Mouse (Mus musculus): ENCODE measurements around the gene Gm826.

The Gm826 gene

GRCm38 (mm10) chr2:160353581-160353980 is 19.6 kb upstream of the Gm826 start:
- no peak for DNase-seq

- no peak for DNase-seq
Measured at GRCm38 (mm10) chr2:160351038-160351574, 17.1 kb upstream of the Gm826 start.

GRCm38 (mm10) chr2:160349578-160349977 is 15.6 kb upstream of the Gm826 start:
- no peak for DNase-seq

GRCm38 (mm10) chr2:160348796-160349195 is 14.8 kb upstream of the Gm826 start:
- no peak for DNase-seq

- no peak for DNase-seq
Measured at GRCm38 (mm10) chr2:160348072-160348604, 14.2 kb upstream of the Gm826 start.

- DNase-seq: no peak
Measured at GRCm38 (mm10) chr2:160345644-160346043, 11.7 kb upstream of the Gm826 start.

GRCm38 (mm10) chr2:160340121-160340520 is 6.2 kb upstream of the Gm826 start:
- no peak for DNase-seq

GRCm38 (mm10) chr2:160339595-160339994 is 5.6 kb upstream of the Gm826 start:
- DNase-seq: no peak

- DNase-seq: no peak
Measured at GRCm38 (mm10) chr2:160336053-160336452, 2.1 kb upstream of the Gm826 start.

- DNase-seq: no peak
Measured at GRCm38 (mm10) chr2:160335043-160335442, 1.1 kb upstream of the Gm826 start.

- no peak for DNase-seq
Measured at GRCm38 (mm10) chr2:160332516-160333325, 1.2 kb downstream of the Gm826 start.

- DNase-seq: peak; percentile 13
Measured at GRCm38 (mm10) chr2:160328886-160329285, 5.1 kb downstream of the Gm826 start.

- no peak for DNase-seq
Measured at GRCm38 (mm10) chr2:160327716-160328115, 6.2 kb downstream of the Gm826 start.

GRCm38 (mm10) chr2:160327167-160327566 is 6.8 kb downstream of the Gm826 start:
- peak; percentile 19 for DNase-seq

GRCm38 (mm10) chr2:160325105-160325644 is 8.8 kb downstream of the Gm826 start:
- no peak for DNase-seq

- DNase-seq: no peak
Measured at GRCm38 (mm10) chr2:160321829-160322228, 12.1 kb downstream of the Gm826 start.

GRCm38 (mm10) chr2:160318255-160318654 is 15.7 kb downstream of the Gm826 start:
- DNase-seq: no peak

GRCm38 (mm10) chr2:160313595-160314007 is 20.4 kb downstream of the Gm826 start:
- DNase-seq: no peak

GRCm38 (mm10) chr2:160305070-160305469 is 28.9 kb downstream of the Gm826 start:
- no peak for DNase-seq

- no peak for DNase-seq
Measured at GRCm38 (mm10) chr2:160303992-160304391, 30.0 kb downstream of the Gm826 start.

- DNase-seq: no peak
Measured at GRCm38 (mm10) chr2:160302013-160302412, 31.9 kb downstream of the Gm826 start.

GRCm38 (mm10) chr2:160298586-160298985 is 35.4 kb downstream of the Gm826 start:
- DNase-seq: no peak

GRCm38 (mm10) chr2:160288538-160289151 is 45.3 kb downstream of the Gm826 start:
- no peak for DNase-seq

Data from right cerebral cortex, postnatal 4 days (tissue).